Mouse (Mus musculus) bone marrow, adult 2 months (tissue): Measurements from ENCODE around the gene AI467606. TPM values are rescaled to one million over a fixed set of nuclear protein-coding genes. Genes with fewer than 3 reads are reported as not detected.

Source experiments
- H3K27ac ChIP-seq: fragments of 200-500 bp; 2 replicates; pipeline ENCODE4 v1.5.1; 2012; ENCODE audit warnings: low read depth, mild to moderate bottlenecking, control low read depth, inconsistent platforms, low read length; ENCODE audit not compliant: control insufficient read depth, poor library complexity, insufficient read depth
- H3K4me1 ChIP-seq: fragments of 200-500 bp; 2 replicates; pipeline ENCODE4 v1.6.1; 2011; ENCODE audit warnings: low read length; ENCODE audit not compliant: control insufficient read depth, insufficient read depth
- H3K4me3 ChIP-seq: fragments of 200-500 bp; replicated peaks from 2 replicates; pipeline ENCODE3; 2011; ENCODE audit warnings: mild to moderate bottlenecking, low read depth, low read length, control low read depth; ENCODE audit not compliant: control insufficient read depth
- CTCF ChIP-seq: fragments of 200-500 bp; IDR thresholded peaks from 2 replicates; pipeline ENCODE4 v1.5.1; 2011; ENCODE audit warnings: low read length, control low read depth; ENCODE audit not compliant: control insufficient read depth, insufficient read depth
- POLR2A ChIP-seq: fragments of 200-500 bp; IDR thresholded peaks from 2 replicates; pipeline ENCODE4 v1.6.1; 2011; ENCODE audit warnings: low read depth, mild to moderate bottlenecking, control low read depth, low read length, borderline replicate concordance; ENCODE audit not compliant: control insufficient read depth
- WGBS: fragments of 180-500 bp; shearing (Covaris S2); methylation state at CpG from one replicate; pipeline ENCODE4 v1.1.7; 2018; 5-methylcytosine and 5-hydroxymethylcytosine counted together
- polyA plus RNA-seq: library from polyadenylated mRNA; stranded (reverse); fragments of >200 nt; gene quantifications from 2 replicates; pipeline ENCODE4 v1.2.4, GENCODE M21; 2011; ENCODE audit warnings: low replicate concordance; ENCODE audit not compliant: missing spikeins, insufficient read depth, insufficient read length

AI467606 gene
- polyA plus RNA-seq, 1 experiment = 36.8 TPM

- Histone ChIP-seq H3K27ac (peak overlapping the region; percentile 29), H3K4me1 (peaks cover 11% of the 10 kb centered on the region), H3K4me3 (no peak overlapping the region)
- 60% methylated on average over 12 of the region's 12 CpGs for WGBS
- TF ChIP-seq CTCF (no peak), POLR2A (no peak)
Measured at GRCm38 (mm10) chr7:127112251-127112841, 21.2 kb downstream of the AI467606 start.

GRCm38 (mm10) chr7:127112921-127113597 is 21.9 kb downstream of the AI467606 start:
- no peak overlapping the region for H3K4me3 ChIP-seq
- H3K27ac ChIP-seq = peak overlapping the region; percentile 29
- TF ChIP-seq CTCF (no peak), POLR2A (no peak)
- whole genome bisulfite sequencing = 17% methylated on average over 9 of the region's 9 CpGs
- peaks cover 11% of the 10 kb centered on the region for H3K4me1 ChIP-seq

GRCm38 (mm10) chr7:127113614-127114259 is 22.6 kb downstream of the AI467606 start:
- 30% methylated on average over 12 of the region's 12 CpGs for whole genome bisulfite sequencing
- H3K27ac ChIP-seq = peak overlapping the region; percentile 29
- H3K4me3 ChIP-seq = no peak overlapping the region
- peaks cover 11% of the 10 kb centered on the region for H3K4me1 ChIP-seq
- TF ChIP-seq POLR2A (no peak), CTCF (no peak)

GRCm38 (mm10) chr7:127114920-127115319 is 23.8 kb downstream of the AI467606 start:
- H3K4me3 ChIP-seq = no peak overlapping the region
- peaks cover 11% of the 10 kb centered on the region for H3K4me1 ChIP-seq
- WGBS = 65% methylated on average over 11 of the region's 11 CpGs
- H3K27ac ChIP-seq = no peak overlapping the region
- TF ChIP-seq CTCF = no peak
- TF ChIP-seq POLR2A = no peak

- peaks cover 11% of the 10 kb centered on the region for H3K4me1 ChIP-seq
- 70% methylated on average over 11 of the region's 11 CpGs for WGBS
- no peak overlapping the region for H3K4me3 ChIP-seq
- TF ChIP-seq CTCF = no peak
- no peak overlapping the region for H3K27ac ChIP-seq
Measured at GRCm38 (mm10) chr7:127116331-127116935, 25.3 kb downstream of the AI467606 start.

GRCm38 (mm10) chr7:127117948-127118347 is 26.8 kb downstream of the AI467606 start:
- peaks cover 7% of the 10 kb centered on the region for H3K4me1 ChIP-seq
- 66% methylated on average over 5 of the region's 5 CpGs for WGBS
- H3K27ac ChIP-seq = no peak overlapping the region
- no peak for TF ChIP-seq CTCF
- no peak for TF ChIP-seq POLR2A
- H3K4me3 ChIP-seq = no peak overlapping the region

- Histone ChIP-seq H3K27ac (no peak overlapping the region), H3K4me1 (peaks cover 5% of the 10 kb centered on the region; the same call in 1 of the 2 replicates), H3K4me3 (no peak overlapping the region)
- TF ChIP-seq CTCF (no peak), POLR2A (no peak)
- 65% methylated on average over 14 of the region's 14 CpGs for WGBS
Measured at GRCm38 (mm10) chr7:127118671-127119445, 27.7 kb downstream of the AI467606 start.
